Mouse (Mus musculus): Measurements from ENCODE around the gene Hydin. TPM values are rescaled to one million over a fixed set of nuclear protein-coding genes. Genes with fewer than 3 reads are reported as not detected.

Hydin gene
- total RNA-seq, 2 experiments from 2014 or later, result 0.06 TPM

- DNase-seq, result peak; percentile 59
These were observed 369.4 kb downstream of the Hydin start for GRCm38 (mm10) chr8:110636182-110636581.

GRCm38 (mm10) chr8:110642331-110642730 lies 375.6 kb downstream of the Hydin start:
- DNase-seq, result peak; percentile 65

DNA sequence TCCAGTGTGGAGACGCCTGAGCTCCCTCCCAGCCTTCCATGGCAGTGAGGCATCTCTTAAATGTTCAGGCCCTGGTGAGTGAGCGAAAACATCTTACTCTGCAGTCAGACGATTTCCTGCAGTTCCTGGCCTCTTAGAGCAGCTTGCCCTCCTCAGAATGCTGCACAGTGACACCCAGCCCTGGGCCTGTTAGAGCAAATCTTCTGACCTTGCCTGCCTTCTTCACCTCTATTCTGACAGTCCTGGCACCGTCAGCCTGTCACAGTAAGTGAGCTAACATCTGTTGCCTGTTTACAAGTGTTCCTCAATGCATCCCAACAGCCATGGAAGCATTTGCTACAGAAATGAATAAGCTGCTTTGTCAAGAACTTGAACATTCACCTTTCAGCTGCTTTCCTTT lies 376.4 kb downstream of the Hydin start:
- no peak for DNase-seq

- no peak for DNase-seq
These were observed 377.6 kb downstream of the Hydin start for GRCm38 (mm10) chr8:110644422-110644821.

- DNase-seq, result no peak
These were observed 378.1 kb downstream of the Hydin start for GRCm38 (mm10) chr8:110644901-110645300.

GRCm38 (mm10) chr8:110645340-110645739 lies 378.6 kb downstream of the Hydin start:
- peak; percentile 25 for DNase-seq

- peak; percentile 91 for DNase-seq
These were observed 379.3 kb downstream of the Hydin start for GRCm38 (mm10) chr8:110646064-110646463.

DNA sequence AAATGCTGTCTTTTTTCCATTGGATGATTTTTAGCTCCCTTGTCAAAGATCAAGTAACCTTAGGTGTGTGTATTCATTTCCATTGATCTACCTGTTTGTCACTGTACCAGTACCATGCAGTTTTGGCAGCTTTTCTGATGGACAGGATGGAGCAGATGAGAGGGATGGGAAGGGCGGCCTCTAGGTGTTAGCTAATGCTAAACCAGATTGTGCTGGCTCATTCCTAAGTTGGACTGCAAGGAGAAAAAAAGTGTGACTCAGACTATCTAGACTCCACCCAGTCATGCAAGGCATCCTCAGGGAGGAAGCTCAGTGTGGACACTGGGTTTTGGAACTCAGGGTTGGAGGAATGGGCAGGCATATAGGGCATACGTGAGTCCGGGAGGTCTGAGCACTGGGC lies 381.8 kb downstream of the Hydin start:
- no peak for DNase-seq

GRCm38 (mm10) chr8:110649286-110649685 lies 382.5 kb downstream of the Hydin start:
- DNase-seq, result no peak

GRCm38 (mm10) chr8:110650838-110651237 lies 384.1 kb downstream of the Hydin start:
- no peak for DNase-seq

DNA sequence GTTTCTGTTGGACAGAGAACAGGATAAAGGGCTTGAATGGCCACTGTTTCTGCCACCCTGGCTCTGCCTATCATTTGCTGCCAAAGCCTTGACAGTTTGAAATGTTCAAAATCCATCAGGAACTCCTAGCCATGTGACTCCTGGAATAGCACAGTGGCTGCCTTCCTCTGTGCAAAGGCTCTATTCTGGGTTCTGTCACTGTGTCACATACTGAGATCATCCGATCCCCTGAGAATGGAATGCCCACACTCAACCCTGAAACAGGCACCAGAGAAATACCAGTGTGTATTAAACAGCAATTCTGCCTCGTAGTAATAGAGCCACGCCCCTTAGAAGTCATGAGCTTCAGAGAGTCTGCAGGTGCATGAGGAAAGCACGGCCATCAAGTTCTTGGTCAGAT lies 385.1 kb downstream of the Hydin start:
- DNase-seq, result no peak

DNA sequence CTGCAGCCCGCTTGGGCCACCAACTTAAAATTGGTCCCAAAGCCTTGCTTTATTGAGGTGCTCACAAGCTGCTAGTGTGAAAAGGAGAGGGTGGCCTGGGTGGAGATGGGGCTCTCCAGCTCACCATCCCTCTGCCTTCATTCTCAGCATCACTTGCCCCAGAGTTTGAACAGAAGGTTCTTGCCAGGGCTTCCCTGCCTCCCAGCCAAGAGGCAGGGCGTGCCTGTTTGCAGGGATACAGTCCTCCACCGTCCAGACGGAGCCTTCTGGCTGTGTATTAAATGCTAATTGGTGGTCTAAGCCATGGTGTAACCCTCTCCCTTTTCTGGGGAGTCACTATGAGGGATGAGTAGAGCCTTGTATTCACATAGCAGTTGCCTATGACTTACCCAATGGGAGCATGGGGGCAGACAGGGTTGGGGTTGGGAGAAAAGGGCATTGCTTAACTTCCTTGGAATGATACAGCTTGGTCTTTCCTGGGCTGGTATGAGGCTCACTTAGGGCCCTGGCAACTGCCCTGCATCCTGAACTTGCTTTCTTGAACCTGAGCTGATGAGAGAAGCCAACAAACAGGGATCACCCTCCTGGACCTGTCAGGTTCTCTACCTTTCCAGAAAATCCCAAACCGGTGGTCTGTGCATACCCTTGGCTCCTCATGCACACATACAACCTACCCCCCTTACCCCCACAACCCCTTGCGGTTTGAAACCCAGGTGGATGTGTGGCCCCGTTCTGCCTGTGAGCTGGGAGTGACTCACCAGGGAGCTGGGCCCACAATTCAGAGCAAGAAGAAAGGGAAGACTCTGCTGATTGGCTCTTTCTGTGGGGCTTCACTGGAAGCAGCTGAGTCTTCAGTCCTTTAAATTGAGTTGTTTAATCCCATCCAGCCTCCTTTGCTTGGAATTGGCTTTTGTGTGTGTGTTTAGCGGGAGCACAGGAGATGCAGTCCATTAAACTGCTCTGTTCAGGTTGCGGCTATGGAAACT lies 387.6 kb downstream of the Hydin start:
- DNase-seq, result no peak

GRCm38 (mm10) chr8:110655827-110656226 lies 389.1 kb downstream of the Hydin start:
- no peak for DNase-seq

DNA sequence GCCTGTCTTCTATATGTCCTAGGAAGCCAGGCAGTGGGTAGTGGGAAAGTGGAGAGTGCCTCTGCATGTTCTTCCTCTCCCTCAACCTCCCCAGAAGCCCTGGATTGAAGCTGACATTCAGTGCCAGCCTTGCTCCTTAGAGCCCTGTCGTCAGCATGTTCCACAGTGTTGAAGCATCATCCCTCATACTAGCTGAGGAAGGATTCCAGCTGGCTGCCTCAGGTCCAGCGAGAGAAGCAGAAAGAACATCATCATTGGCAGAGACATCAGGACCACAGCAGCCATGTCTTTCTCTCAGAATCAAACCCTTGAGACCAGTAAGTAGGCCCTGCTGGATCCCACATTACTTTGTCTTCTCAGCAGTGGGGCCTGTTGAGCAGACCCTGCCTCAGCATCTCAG lies 390.9 kb downstream of the Hydin start:
- no peak for DNase-seq

Small RNAs within 50 kb of the gene (microRNA-seq; reads per million reads assigned to microRNA genes)
- gene Gm44489, result not detected
- gene Gm47306, result not detected

Other genes starting within 250 kb of the Hydin start
- 1 to 10 TPM; 2.6 to 3.6 TPM for gene Chst4, start 227.2 kb upstream of the Hydin start, total RNA-seq (2021)
- 1 to 10 TPM; 6.4 to 6.7 TPM for gene Zfp612, start 187.2 kb upstream of the Hydin start, total RNA-seq (2021)
- gene Gm21964, start 165.8 kb upstream of the Hydin start, total RNA-seq (2021), result not detected
- not detected for gene Gm17720, start 164.2 kb upstream of the Hydin start, total RNA-seq (2021)
- under 1 TPM; 0.21 to 0.24 TPM for gene Calb2, start 98.8 kb upstream of the Hydin start, total RNA-seq (2021)
- 1 to 10 TPM; 6.5 to 7.8 TPM for gene Cmtr2, start 51.3 kb upstream of the Hydin start, total RNA-seq (2021)